ENCODE assay signal across 7 mouse cellular contexts in genomic region chr5:139484185-139484814, GRCm38 (mm10). TPM values are rescaled to one million over a fixed set of nuclear protein-coding genes. Genes with fewer than 3 reads are reported as not detected.
A peak's percentile ranks its signal among the peaks of the same experiment; 100 is the strongest.
DNase-seq lines count a peak whose midpoint lies in the region; ATAC-seq lines count a peak whose summit lies in the region.

TSS of gene Zfand2a (minus strand) at chr5:139484549.

- no peak within 1 kb of the TSS for H3K27ac ChIP-seq in embryonic facial prominence, embryonic 11.5 days (replicated peaks; ENCODE audit: low read depth, low read length)
- H3K27ac ChIP-seq in limb, embryonic 10.5 days, result peak within 1 kb of the TSS; percentile 87
- peak within 1 kb of the TSS; percentile 82 for H3K27ac ChIP-seq in midbrain, embryonic 13.5 days

- under 1% methylated on average over 42 of the region's 42 CpGs for WGBS in embryonic facial prominence, embryonic 11.5 days
- WGBS in limb, embryonic 10.5 days, result 1% methylated on average over 42 of the region's 42 CpGs
- under 1% methylated on average over 42 of the region's 42 CpGs for WGBS in midbrain, embryonic 13.5 days

- H3K4me2 ChIP-seq in embryonic facial prominence, embryonic 11.5 days (ENCODE audit: low read depth, low read length), result peak within 1 kb of the TSS; percentile 83
- H3K4me2 ChIP-seq in midbrain, embryonic 13.5 days (replicated peaks), result peak within 1 kb of the TSS; percentile 89

- DNase-seq in adrenal gland, postnatal 14 days, result peak; percentile 100
- peak; percentile 100 for DNase-seq in embryonic facial prominence, embryonic 11.5 days (ENCODE audit: low spot score)
- DNase-seq in kidney, adult 11 months, result peak; percentile 100
- DNase-seq in limb, embryonic 10.5 days (ENCODE audit: low spot score), result peak; percentile 100
- peak; percentile 99 for DNase-seq in spleen, adult 12 weeks (ENCODE audit: low spot score)

- H3K4me1 ChIP-seq in embryonic facial prominence, embryonic 11.5 days (ENCODE audit: control insufficient read depth, insufficient read depth, low read length), result no peaks in the 10 kb centered on the region
- peaks cover 17% of the 10 kb centered on the region for H3K4me1 ChIP-seq in limb, embryonic 10.5 days
- H3K4me1 ChIP-seq in midbrain, embryonic 13.5 days (replicated peaks), result peaks cover 20% of the 10 kb centered on the region

- no peaks in the 10 kb centered on the region for H3K9me3 ChIP-seq in embryonic facial prominence, embryonic 11.5 days (replicated peaks; ENCODE audit: control insufficient read depth, low read length)
- H3K9me3 ChIP-seq in limb, embryonic 10.5 days (replicated peaks), result no peaks in the 10 kb centered on the region
- H3K9me3 ChIP-seq in midbrain, embryonic 13.5 days, result peaks cover 11% of the 10 kb centered on the region

- peak within 1 kb of the TSS; percentile 74 for H3K9ac ChIP-seq in embryonic facial prominence, embryonic 11.5 days (replicated peaks; ENCODE audit: low read length)
- peak within 1 kb of the TSS; percentile 85 for H3K9ac ChIP-seq in midbrain, embryonic 13.5 days (replicated peaks)

- H3K36me3 ChIP-seq in embryonic facial prominence, embryonic 11.5 days (replicated peaks; ENCODE audit: control insufficient read depth, insufficient read depth, low read depth, low read length), result no peaks in the 10 kb centered on the region; the same call in 1 of the 2 replicates
- peaks cover 33% of the 10 kb centered on the region for H3K36me3 ChIP-seq in limb, embryonic 10.5 days
- peaks cover 28% of the 10 kb centered on the region for H3K36me3 ChIP-seq in midbrain, embryonic 13.5 days

- no peaks in the 10 kb centered on the region for H3K27me3 ChIP-seq in embryonic facial prominence, embryonic 11.5 days (ENCODE audit: control insufficient read depth, insufficient read depth, low read length)
- H3K27me3 ChIP-seq in limb, embryonic 10.5 days (ENCODE audit: low read depth, poor library complexity, severe bottlenecking), result no peaks in the 10 kb centered on the region
- H3K27me3 ChIP-seq in midbrain, embryonic 13.5 days, result no peaks in the 10 kb centered on the region

- ATAC-seq in embryonic facial prominence, embryonic 11.5 days (replicated peaks; ENCODE audit: insufficient number of reproducible peaks, low FRiP score, low TSS enrichment, low read depth), result peak; percentile 96
- ATAC-seq in granulocyte monocyte progenitor cell, adult 5-6 weeks (replicated peaks; ENCODE audit: poor library complexity, severe bottlenecking), result peak; percentile 93
- ATAC-seq in midbrain, embryonic 13.5 days, result peak; percentile 97

- peak within 1 kb of the TSS; percentile 80 for H3K4me3 ChIP-seq in embryonic facial prominence, embryonic 11.5 days (ENCODE audit: low read depth, low read length)
- H3K4me3 ChIP-seq in limb, embryonic 10.5 days, result peak within 1 kb of the TSS; percentile 99
- H3K4me3 ChIP-seq in midbrain, embryonic 13.5 days (replicated peaks), result peak within 1 kb of the TSS; percentile 97

RNA-seq across cellular contexts. Expression of gene Zfand2a, which starts in this region (rescaled TPM):
- 23.2 and 24.1 TPM in 2 replicates for total RNA-seq in adrenal gland, postnatal 14 days (2021)
- polyA plus RNA-seq in embryonic facial prominence, embryonic 11.5 days (2014; fragmentation: Nextera tagmentation; extraction: Ambion mirVana), result 5.4 and 6.4 TPM in 2 replicates
- 7.8 and 14.9 TPM in 2 replicates for total RNA-seq in granulocyte monocyte progenitor cell, adult 5-6 weeks (2014; fragmentation: Nextera tagmentation)
- 13.0 and 20.6 TPM in 2 replicates for total RNA-seq in granulocyte monocyte progenitor cell, adult 5-6 weeks (2017)
- polyA plus RNA-seq in limb, embryonic 10.5 days (2016; fragmentation: Nextera tagmentation; extraction: Ambion mirVana), result 12.5 and 12.8 TPM in 2 replicates
- 12.7 and 13.9 TPM in 2 replicates for polyA plus RNA-seq in midbrain, embryonic 13.5 days (2015; fragmentation: Nextera tagmentation; extraction: Ambion mirVana)
